Mouse (Mus musculus) embryo, embryonic 11 days (tissue): ENCODE results near the gene Tent4b.
A peak's percentile ranks its signal among the peaks of the same experiment; 100 is the strongest.
"Not testable (repeated sequence)": the region's sequence is repeated elsewhere in the genome, so short reads cannot be mapped to it uniquely, and the experiment has no call there.

Experiments
- DNase-seq: peaks from one replicate; pipeline ENCODE4 v3.0.0-alpha.2; 2015

The Tent4b gene

GRCm38 (mm10) chr8:88198945-88199571 lies at the start of gene Tent4b:
Gene Tent4b (plus strand): TSS chr8:88199213.
- DNase-seq, result peak; percentile 95

GRCm38 (mm10) chr8:88150910-88151371 lies 48.1 kb upstream of the Tent4b start:
- DNase-seq, result no peak

GRCm38 (mm10) chr8:88160237-88160995 lies 38.6 kb upstream of the Tent4b start:
- no peak for DNase-seq

- peak; percentile 74 for DNase-seq
Measured at GRCm38 (mm10) chr8:88161439-88161838, 37.6 kb upstream of the Tent4b start.

- DNase-seq, result no peak
Measured at GRCm38 (mm10) chr8:88175264-88175663, 23.7 kb upstream of the Tent4b start.

- DNase-seq, result no peak
Measured at GRCm38 (mm10) chr8:88177291-88177690, 21.7 kb upstream of the Tent4b start.

- DNase-seq, result no peak
Measured at GRCm38 (mm10) chr8:88183121-88183520, 15.9 kb upstream of the Tent4b start.

GRCm38 (mm10) chr8:88184914-88185313 lies 14.1 kb upstream of the Tent4b start:
- no peak for DNase-seq

- no peak for DNase-seq
Measured at GRCm38 (mm10) chr8:88185716-88186115, 13.3 kb upstream of the Tent4b start.

GRCm38 (mm10) chr8:88197328-88197727 lies 1.7 kb upstream of the Tent4b start:
- DNase-seq, result no peak

- peak; percentile 59 for DNase-seq
Measured at GRCm38 (mm10) chr8:88198551-88198944, 465 bp upstream of the Tent4b start.

GRCm38 (mm10) chr8:88199700-88200601 lies 938 bp downstream of the Tent4b start:
- peak; percentile 70 for DNase-seq

- DNase-seq, result no peak
Measured at GRCm38 (mm10) chr8:88200724-88201495, 1.9 kb downstream of the Tent4b start.

- DNase-seq, result no peak
Measured at GRCm38 (mm10) chr8:88201641-88202040, 2.6 kb downstream of the Tent4b start.

- DNase-seq, result no peak
Measured at GRCm38 (mm10) chr8:88206016-88206415, 7.0 kb downstream of the Tent4b start.

- DNase-seq, result no peak
Measured at GRCm38 (mm10) chr8:88207121-88207821, 8.3 kb downstream of the Tent4b start.

- not testable (repeated sequence) for DNase-seq
Measured at GRCm38 (mm10) chr8:88209930-88210827, 11.2 kb downstream of the Tent4b start.

GRCm38 (mm10) chr8:88221353-88221752 lies 22.3 kb downstream of the Tent4b start:
- no peak for DNase-seq

- DNase-seq, result peak; percentile 31
Measured at GRCm38 (mm10) chr8:88225358-88225757, 26.3 kb downstream of the Tent4b start.

GRCm38 (mm10) chr8:88227851-88228250 lies 28.8 kb downstream of the Tent4b start:
- no peak for DNase-seq

GRCm38 (mm10) chr8:88228286-88228685 lies 29.3 kb downstream of the Tent4b start:
- DNase-seq, result no peak
